Mouse (Mus musculus): ENCODE results near the gene Olfr1155. TPM values are rescaled to one million over a fixed set of nuclear protein-coding genes. Genes with fewer than 3 reads are reported as not detected.

The Olfr1155 gene
- polyA plus RNA-seq (2011; ENCODE audit: insufficient read length, low read depth, missing spikeins): not detected in 2 replicates

- no peak for TF ChIP-seq POLR2A (IDR thresholded peaks at IDR 0.05; ENCODE audit: low read depth, low read length)
- TF ChIP-seq CTCF (IDR thresholded peaks at IDR 0.05; ENCODE audit: borderline replicate concordance, insufficient read depth, low read length): no peak
- H3K27ac ChIP-seq (ENCODE audit: insufficient read depth, low read length): no peak within 1 kb of the TSS
- no peaks in the 10 kb centered on the region for H3K4me1 ChIP-seq (ENCODE audit: control insufficient read depth, insufficient read depth, low read length)
- no peak within 1 kb of the TSS for H3K4me3 ChIP-seq (ENCODE audit: insufficient read depth, low read length)
Observed at GRCm38 (mm10) chr2:87945037-87945436, at the start of gene Olfr1155. Gene Olfr1155, minus strand, starts transcription at chr2:87945137.

GRCm38 (mm10) chr2:87989813-87990212 lies 44.9 kb upstream of the Olfr1155 start, which contains the start of gene Olfr1158:
Gene Olfr1158, plus strand, starts transcription at chr2:87990113.
- Histone ChIP-seq H3K4me3 (ENCODE audit: insufficient read depth, low read length) (no peak within 1 kb of the TSS), H3K4me1 (ENCODE audit: control insufficient read depth, insufficient read depth, low read length) (no peaks in the 10 kb centered on the region), H3K27ac (ENCODE audit: insufficient read depth, low read length) (no peak within 1 kb of the TSS)
- TF ChIP-seq POLR2A (IDR thresholded peaks at IDR 0.05; ENCODE audit: low read depth, low read length) (no peak), CTCF (IDR thresholded peaks at IDR 0.05; ENCODE audit: borderline replicate concordance, insufficient read depth, low read length) (no peak)

GRCm38 (mm10) chr2:87974563-87974962 lies 29.6 kb upstream of the Olfr1155 start, which contains the start of gene Olfr74:
Gene Olfr74, minus strand, starts transcription at chr2:87974663.
- H3K27ac ChIP-seq (ENCODE audit: insufficient read depth, low read length): no peak within 1 kb of the TSS
- no peak within 1 kb of the TSS for H3K4me3 ChIP-seq (ENCODE audit: insufficient read depth, low read length)
- TF ChIP-seq POLR2A (IDR thresholded peaks at IDR 0.05; ENCODE audit: low read depth, low read length) (no peak), CTCF (IDR thresholded peaks at IDR 0.05; ENCODE audit: borderline replicate concordance, insufficient read depth, low read length) (no peak)
- no peaks in the 10 kb centered on the region for H3K4me1 ChIP-seq (ENCODE audit: control insufficient read depth, insufficient read depth, low read length)

- no peaks in the 10 kb centered on the region for H3K4me1 ChIP-seq (ENCODE audit: control insufficient read depth, insufficient read depth, low read length)
- H3K4me3 ChIP-seq (ENCODE audit: insufficient read depth, low read length): no peak within 1 kb of the TSS
- no peak within 1 kb of the TSS for H3K27ac ChIP-seq (ENCODE audit: insufficient read depth, low read length)
- TF ChIP-seq POLR2A (IDR thresholded peaks at IDR 0.05; ENCODE audit: low read depth, low read length): no peak
- TF ChIP-seq CTCF (IDR thresholded peaks at IDR 0.05; ENCODE audit: borderline replicate concordance, insufficient read depth, low read length): no peak
Observed at GRCm38 (mm10) chr2:87968199-87968598, 23.3 kb upstream of the Olfr1155 start, which contains the start of gene Olfr1157. Gene Olfr1157, minus strand, starts transcription at chr2:87968299.

- no peak within 1 kb of the TSS for H3K4me3 ChIP-seq (ENCODE audit: insufficient read depth, low read length)
- TF ChIP-seq CTCF (IDR thresholded peaks at IDR 0.05; ENCODE audit: borderline replicate concordance, insufficient read depth, low read length) (no peak), POLR2A (IDR thresholded peaks at IDR 0.05; ENCODE audit: low read depth, low read length) (no peak)
Observed at GRCm38 (mm10) chr2:87953000-87953399, 8.1 kb upstream of the Olfr1155 start, which contains the start of gene Olfr1156. Gene Olfr1156, minus strand, starts transcription at chr2:87953100.

GRCm38 (mm10) chr2:87905066-87905465 lies 39.9 kb downstream of the Olfr1155 start, which contains the start of gene Olfr1154:
Gene Olfr1154, minus strand, starts transcription at chr2:87905166.
- Histone ChIP-seq H3K4me1 (ENCODE audit: control insufficient read depth, insufficient read depth, low read length) (no peaks in the 10 kb centered on the region), H3K4me3 (ENCODE audit: insufficient read depth, low read length) (no peak within 1 kb of the TSS), H3K27ac (ENCODE audit: insufficient read depth, low read length) (no peak within 1 kb of the TSS)
- TF ChIP-seq CTCF (IDR thresholded peaks at IDR 0.05; ENCODE audit: borderline replicate concordance, insufficient read depth, low read length): no peak
- no peak for TF ChIP-seq POLR2A (IDR thresholded peaks at IDR 0.05; ENCODE audit: low read depth, low read length)

More at GRCm38 (mm10) chr2:87953000-87953399, 8.1 kb upstream of the Olfr1155 start, which contains the start of gene Olfr1156:
- H3K27ac ChIP-seq (ENCODE audit: insufficient read depth, low read length): no peak within 1 kb of the TSS
- no peaks in the 10 kb centered on the region for H3K4me1 ChIP-seq (ENCODE audit: control insufficient read depth, insufficient read depth, low read length)

GRCm38 (mm10) chr2:87894662-87895061 lies 50.3 kb downstream of the Olfr1155 start, which contains the start of gene Olfr1153:
Gene Olfr1153, plus strand, starts transcription at chr2:87894962.
- Histone ChIP-seq H3K4me1 (ENCODE audit: control insufficient read depth, insufficient read depth, low read length) (no peaks in the 10 kb centered on the region), H3K4me3 (ENCODE audit: insufficient read depth, low read length) (no peak within 1 kb of the TSS), H3K27ac (ENCODE audit: insufficient read depth, low read length) (no peak within 1 kb of the TSS)
- TF ChIP-seq CTCF (IDR thresholded peaks at IDR 0.05; ENCODE audit: borderline replicate concordance, insufficient read depth, low read length): no peak
- TF ChIP-seq POLR2A (IDR thresholded peaks at IDR 0.05; ENCODE audit: low read depth, low read length): no peak

Other genes starting within 250 kb of the Olfr1155 start
- not detected in 2 replicates for gene Olfr1137, start 232.0 kb downstream of the Olfr1155 start, polyA plus RNA-seq (2011; ENCODE audit: insufficient read length, low read depth, missing spikeins)
- gene Olfr1138, start 205.2 kb downstream of the Olfr1155 start, polyA plus RNA-seq (2011; ENCODE audit: insufficient read length, low read depth, missing spikeins): not detected in 2 replicates
- gene Olfr1140, start 201.4 kb downstream of the Olfr1155 start, polyA plus RNA-seq (2011; ENCODE audit: insufficient read length, low read depth, missing spikeins): not detected in 2 replicates
- not detected in 2 replicates for gene Olfr1141, start 191.1 kb downstream of the Olfr1155 start, polyA plus RNA-seq (2011; ENCODE audit: insufficient read length, low read depth, missing spikeins)
- gene Olfr152, start 165.7 kb downstream of the Olfr1155 start, polyA plus RNA-seq (2011; ENCODE audit: insufficient read length, low read depth, missing spikeins): not detected in 2 replicates
- not detected in 2 replicates for gene Olfr1143, start 144.5 kb downstream of the Olfr1155 start, polyA plus RNA-seq (2011; ENCODE audit: insufficient read length, low read depth, missing spikeins)
- gene Olfr1145, start 135.3 kb downstream of the Olfr1155 start, polyA plus RNA-seq (2011; ENCODE audit: insufficient read length, low read depth, missing spikeins): not detected in 2 replicates
- not detected in 2 replicates for gene Olfr1148, start 114.6 kb downstream of the Olfr1155 start, polyA plus RNA-seq (2011; ENCODE audit: insufficient read length, low read depth, missing spikeins)
- gene Olfr1150-ps1, start 101.1 kb downstream of the Olfr1155 start, polyA plus RNA-seq (2011; ENCODE audit: insufficient read length, low read depth, missing spikeins): not detected in 2 replicates
- not detected in 2 replicates for gene Olfr1151, start 89.3 kb downstream of the Olfr1155 start, polyA plus RNA-seq (2011; ENCODE audit: insufficient read length, low read depth, missing spikeins)
- 0.09 TPM in 1 of 2 replicates, not detected in the other for gene Olfr1152, start 78.6 kb downstream of the Olfr1155 start, polyA plus RNA-seq (2011; ENCODE audit: insufficient read length, low read depth, missing spikeins)
- gene Olfr1153, start 50.2 kb downstream of the Olfr1155 start, polyA plus RNA-seq (2011; ENCODE audit: insufficient read length, low read depth, missing spikeins): not detected in 2 replicates
- not detected in 2 replicates for gene Olfr1154, start 40.0 kb downstream of the Olfr1155 start, polyA plus RNA-seq (2011; ENCODE audit: insufficient read length, low read depth, missing spikeins)
- gene Olfr1156, start 8.0 kb upstream of the Olfr1155 start, polyA plus RNA-seq (2011; ENCODE audit: insufficient read length, low read depth, missing spikeins): not detected in 2 replicates
- not detected in 2 replicates for gene Olfr1157, start 23.2 kb upstream of the Olfr1155 start, polyA plus RNA-seq (2011; ENCODE audit: insufficient read length, low read depth, missing spikeins)
- gene Olfr74, start 29.5 kb upstream of the Olfr1155 start, polyA plus RNA-seq (2011; ENCODE audit: insufficient read length, low read depth, missing spikeins): not detected in 2 replicates
- gene Olfr1158, start 45.0 kb upstream of the Olfr1155 start, polyA plus RNA-seq (2011; ENCODE audit: insufficient read length, low read depth, missing spikeins): not detected in 2 replicates
- gene Olfr1160, start 63.1 kb upstream of the Olfr1155 start, polyA plus RNA-seq (2011; ENCODE audit: insufficient read length, low read depth, missing spikeins): not detected in 2 replicates
- gene Olfr1161, start 77.6 kb upstream of the Olfr1155 start, polyA plus RNA-seq (2011; ENCODE audit: insufficient read length, low read depth, missing spikeins): not detected in 2 replicates
- gene Olfr73, start 92.6 kb upstream of the Olfr1155 start, polyA plus RNA-seq (2011; ENCODE audit: insufficient read length, low read depth, missing spikeins): not detected in 2 replicates
- gene Olfr1162, start 106.0 kb upstream of the Olfr1155 start, polyA plus RNA-seq (2011; ENCODE audit: insufficient read length, low read depth, missing spikeins): not detected in 2 replicates
- gene Olfr1163, start 126.7 kb upstream of the Olfr1155 start, polyA plus RNA-seq (2011; ENCODE audit: insufficient read length, low read depth, missing spikeins): not detected in 2 replicates
- not detected in 2 replicates for gene Olfr1164, start 148.8 kb upstream of the Olfr1155 start, polyA plus RNA-seq (2011; ENCODE audit: insufficient read length, low read depth, missing spikeins)
- not detected in 2 replicates for gene Olfr1166, start 183.1 kb upstream of the Olfr1155 start, polyA plus RNA-seq (2011; ENCODE audit: insufficient read length, low read depth, missing spikeins)
- not detected in 2 replicates for gene Olfr1167, start 210.1 kb upstream of the Olfr1155 start, polyA plus RNA-seq (2011; ENCODE audit: insufficient read length, low read depth, missing spikeins)
- not detected in 2 replicates for gene Olfr1168, start 236.7 kb upstream of the Olfr1155 start, polyA plus RNA-seq (2011; ENCODE audit: insufficient read length, low read depth, missing spikeins)

Data from embryonic fibroblast, embryonic 13.5 days (primary cell).